Mouse (Mus musculus): ENCODE results near the gene Olfr642. TPM values are rescaled to one million over a fixed set of nuclear protein-coding genes. Genes with fewer than 3 reads are reported as not detected.

The Olfr642 gene
- polyA plus RNA-seq, 1 experiment from 2014 or later: not detected

DNA sequence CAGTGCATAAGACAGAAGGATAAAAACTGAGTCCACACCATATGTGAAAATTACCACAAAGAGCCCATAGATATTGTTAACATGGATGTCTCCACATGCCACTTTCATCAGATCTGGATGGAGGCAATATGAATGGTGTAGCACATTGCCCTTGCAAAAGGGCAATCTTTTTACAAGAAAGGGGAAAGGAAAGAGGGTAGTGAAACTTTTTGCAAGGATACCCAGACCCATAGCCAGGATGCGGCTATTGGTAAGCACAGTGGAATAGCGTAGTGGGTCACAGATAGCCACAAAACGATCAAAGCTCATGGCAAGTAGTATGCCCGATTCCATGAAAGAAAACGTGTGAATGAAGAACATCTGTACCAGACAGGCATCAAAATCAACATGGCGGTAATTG is 30.8 kb downstream of the Olfr642 start:
- Histone ChIP-seq H3K36me3 (ENCODE audit: control insufficient read depth, insufficient read depth) (no peaks in the 10 kb centered on the region), H3K4me2 (ENCODE audit: low read depth, low read length) (no peak overlapping the region), H3K4me1 (ENCODE audit: control insufficient read depth, low read depth, low read length) (no peaks in the 10 kb centered on the region), H3K9ac (ENCODE audit: low read depth, low read length) (no peak overlapping the region), H3K9me3 (replicated peaks; ENCODE audit: control insufficient read depth, low read length) (no peaks in the 10 kb centered on the region), H3K27ac (ENCODE audit: low read length) (no peak overlapping the region), H3K27me3 (ENCODE audit: control insufficient read depth, insufficient read depth, low read depth, low read length) (no peaks in the 10 kb centered on the region), H3K4me3 (ENCODE audit: low read depth, low read length) (no peak overlapping the region)
- WGBS (ENCODE audit: insufficient replicate concordance): 68% methylated on average over 6 of the region's 6 CpGs
- ATAC-seq (ENCODE audit: low read depth): no peak

DNA sequence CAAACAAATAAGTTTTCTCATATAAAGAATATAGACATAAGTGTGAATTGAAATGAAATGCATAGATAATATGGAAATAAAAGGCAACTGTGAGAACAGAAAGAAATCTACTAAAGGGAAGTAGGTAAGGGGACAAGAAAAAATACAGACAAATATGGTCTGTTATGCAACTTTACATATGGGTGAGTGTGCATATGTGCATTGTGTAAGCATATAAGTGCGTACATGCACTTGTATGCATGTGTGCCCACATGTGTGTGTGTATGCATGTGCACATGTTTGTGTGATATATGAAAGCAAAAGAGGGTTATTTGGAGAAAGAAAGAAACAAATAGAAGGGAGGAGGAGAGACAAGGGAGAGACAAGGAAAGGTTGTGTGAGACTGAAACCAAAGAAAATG is 33.5 kb downstream of the Olfr642 start:
- Histone ChIP-seq H3K27ac (ENCODE audit: low read length) (no peak overlapping the region), H3K9ac (ENCODE audit: low read depth, low read length) (no peak overlapping the region), H3K27me3 (ENCODE audit: control insufficient read depth, insufficient read depth, low read depth, low read length) (no peaks in the 10 kb centered on the region), H3K4me2 (ENCODE audit: low read depth, low read length) (no peak overlapping the region), H3K36me3 (ENCODE audit: control insufficient read depth, insufficient read depth) (no peaks in the 10 kb centered on the region), H3K9me3 (replicated peaks; ENCODE audit: control insufficient read depth, low read length) (no peaks in the 10 kb centered on the region), H3K4me3 (ENCODE audit: low read depth, low read length) (no peak overlapping the region), H3K4me1 (ENCODE audit: control insufficient read depth, low read depth, low read length) (no peaks in the 10 kb centered on the region)
- ATAC-seq (ENCODE audit: low read depth): no peak
- WGBS (ENCODE audit: insufficient replicate concordance): 75% methylated on average over 1 of the region's 1 CpGs

DNA sequence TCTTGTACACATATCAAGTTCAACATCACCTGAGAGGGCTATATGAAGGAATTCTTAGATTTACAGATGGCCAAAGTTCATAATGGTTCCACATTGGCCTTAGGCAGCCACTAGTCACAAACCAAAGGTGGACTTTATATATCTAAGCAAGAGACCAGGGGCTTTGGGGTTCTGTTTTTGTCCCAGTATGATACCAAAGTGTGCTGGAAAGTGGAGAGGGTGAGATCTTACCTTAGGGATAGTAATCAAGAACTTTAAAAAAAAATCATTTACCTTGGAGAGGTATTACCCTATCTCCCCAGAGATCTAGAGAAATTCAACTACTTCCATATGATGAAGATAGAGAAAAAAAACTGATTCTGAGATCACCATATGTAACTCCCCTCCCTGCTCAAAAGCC is 35.3 kb downstream of the Olfr642 start, which contains the start of gene Olfr639:
TSS of gene Olfr639 (minus strand) at position 101 of the 400 bp plus-strand sequence.
- Histone ChIP-seq H3K27me3 (ENCODE audit: control insufficient read depth, insufficient read depth, low read depth, low read length) (no peaks in the 10 kb centered on the region), H3K4me1 (ENCODE audit: control insufficient read depth, low read depth, low read length) (no peaks in the 10 kb centered on the region), H3K4me3 (ENCODE audit: low read depth, low read length) (no peak within 1 kb of the TSS), H3K9me3 (replicated peaks; ENCODE audit: control insufficient read depth, low read length) (no peaks in the 10 kb centered on the region), H3K9ac (ENCODE audit: low read depth, low read length) (no peak within 1 kb of the TSS), H3K27ac (ENCODE audit: low read length) (no peak within 1 kb of the TSS), H3K4me2 (ENCODE audit: low read depth, low read length) (no peak within 1 kb of the TSS), H3K36me3 (ENCODE audit: control insufficient read depth, insufficient read depth) (no peaks in the 10 kb centered on the region)
- no peak for ATAC-seq (ENCODE audit: low read depth)

DNA sequence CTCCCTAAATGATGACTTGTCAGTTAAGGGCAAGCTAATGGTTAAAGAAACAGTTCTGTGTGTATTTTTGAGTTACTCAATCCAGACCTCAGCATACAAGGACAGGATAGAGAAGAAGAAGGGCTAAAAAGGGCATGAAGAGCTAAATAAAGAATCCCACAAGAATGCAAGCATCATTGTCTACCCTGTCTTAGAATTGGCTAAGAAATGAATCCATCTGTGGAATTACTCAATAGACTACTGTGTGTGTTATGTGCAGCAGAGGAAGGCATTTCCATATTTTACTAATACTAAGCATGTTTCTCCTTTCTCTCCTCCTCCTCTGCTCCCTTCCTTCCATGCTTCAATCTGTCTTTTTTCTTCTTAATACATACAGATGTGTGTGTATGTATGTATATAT is 53.3 kb downstream of the Olfr642 start:
- ATAC-seq (ENCODE audit: low read depth): no peak
- H3K27me3 ChIP-seq (ENCODE audit: control insufficient read depth, insufficient read depth, low read depth, low read length): no peaks in the 10 kb centered on the region

DNA sequence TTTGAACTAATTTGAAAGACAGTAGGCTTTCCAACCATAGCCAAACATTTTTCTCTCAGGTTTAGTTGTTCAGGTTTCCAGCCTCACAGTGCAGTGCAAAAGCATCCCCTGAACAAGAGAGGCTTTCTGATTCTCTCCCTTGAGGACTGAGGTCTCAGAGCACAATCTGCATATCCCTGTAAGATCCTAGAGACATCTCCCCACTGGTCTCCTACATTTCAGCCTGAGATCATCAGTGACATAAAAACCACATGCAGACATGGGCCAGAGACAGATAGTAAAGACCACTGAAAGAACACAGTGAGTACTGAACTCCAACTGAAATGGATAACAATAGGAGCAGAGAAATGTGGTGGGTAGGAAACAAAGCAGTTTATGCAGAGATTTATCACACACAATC is 54.0 kb downstream of the Olfr642 start, which contains the start of gene Olfr638:
TSS of gene Olfr638 (plus strand) at position 301 of the 400 bp plus-strand sequence.
- Histone ChIP-seq H3K4me2 (ENCODE audit: low read depth, low read length) (no peak within 1 kb of the TSS), H3K27me3 (ENCODE audit: control insufficient read depth, insufficient read depth, low read depth, low read length) (no peaks in the 10 kb centered on the region), H3K4me1 (ENCODE audit: control insufficient read depth, low read depth, low read length) (no peaks in the 10 kb centered on the region), H3K36me3 (ENCODE audit: control insufficient read depth, insufficient read depth) (no peaks in the 10 kb centered on the region), H3K9me3 (replicated peaks; ENCODE audit: control insufficient read depth, low read length) (no peaks in the 10 kb centered on the region), H3K4me3 (ENCODE audit: low read depth, low read length) (no peak within 1 kb of the TSS), H3K27ac (ENCODE audit: low read length) (no peak within 1 kb of the TSS), H3K9ac (ENCODE audit: low read depth, low read length) (no peak within 1 kb of the TSS)
- ATAC-seq (ENCODE audit: low read depth): no peak

More for the DNA sequence above, 53.3 kb downstream of the Olfr642 start:
- no peaks in the 10 kb centered on the region for H3K4me1 ChIP-seq (ENCODE audit: control insufficient read depth, low read depth, low read length)
- no peak overlapping the region for H3K4me2 ChIP-seq (ENCODE audit: low read depth, low read length)
- H3K27ac ChIP-seq (ENCODE audit: low read length): no peak overlapping the region
- no peaks in the 10 kb centered on the region for H3K36me3 ChIP-seq (ENCODE audit: control insufficient read depth, insufficient read depth)
- H3K9me3 ChIP-seq (replicated peaks; ENCODE audit: control insufficient read depth, low read length): no peaks in the 10 kb centered on the region
- no peak overlapping the region for H3K9ac ChIP-seq (ENCODE audit: low read depth, low read length)
- no peak overlapping the region for H3K4me3 ChIP-seq (ENCODE audit: low read depth, low read length)

Other genes starting within 250 kb of the Olfr642 start
- gene Hbb-bt, start 238.7 kb downstream of the Olfr642 start, polyA plus RNA-seq (2015; fragmentation: Nextera tagmentation; extraction: Ambion mirVana): 43,947 and 47,652 TPM in 2 replicates
- 113,562 and 115,549 TPM in 2 replicates for gene Hbb-bs, start 224.6 kb downstream of the Olfr642 start, polyA plus RNA-seq (2015; fragmentation: Nextera tagmentation; extraction: Ambion mirVana)
- gene Hbb-bh2, start 212.1 kb downstream of the Olfr642 start, polyA plus RNA-seq (2015; fragmentation: Nextera tagmentation; extraction: Ambion mirVana): 0.22 TPM in 1 of 2 replicates, not detected in the other
- 24.9 and 31.8 TPM in 2 replicates for gene Hbb-bh1, start 209.5 kb downstream of the Olfr642 start, polyA plus RNA-seq (2015; fragmentation: Nextera tagmentation; extraction: Ambion mirVana)
- 114 and 115 TPM in 2 replicates for gene Hbb-y, start 199.4 kb downstream of the Olfr642 start, polyA plus RNA-seq (2015; fragmentation: Nextera tagmentation; extraction: Ambion mirVana)
- gene Olfr66, start 166.4 kb downstream of the Olfr642 start, polyA plus RNA-seq (2015; fragmentation: Nextera tagmentation; extraction: Ambion mirVana): not detected in 2 replicates
- not detected in 2 replicates for gene Olfr64, start 158.2 kb downstream of the Olfr642 start, polyA plus RNA-seq (2015; fragmentation: Nextera tagmentation; extraction: Ambion mirVana)
- gene Olfr65, start 149.2 kb downstream of the Olfr642 start, polyA plus RNA-seq (2015; fragmentation: Nextera tagmentation; extraction: Ambion mirVana): not detected in 2 replicates
- 0.13 TPM in 1 of 2 replicates, not detected in the other for gene Olfr631, start 123.8 kb downstream of the Olfr642 start, polyA plus RNA-seq (2015; fragmentation: Nextera tagmentation; extraction: Ambion mirVana)
- gene Olfr632, start 118.3 kb downstream of the Olfr642 start, polyA plus RNA-seq (2015; fragmentation: Nextera tagmentation; extraction: Ambion mirVana): 0.18 and 0.29 TPM in 2 replicates
- gene Olfr633, start 108.2 kb downstream of the Olfr642 start, polyA plus RNA-seq (2015; fragmentation: Nextera tagmentation; extraction: Ambion mirVana): not detected in 2 replicates
- gene Olfr635, start 81.5 kb downstream of the Olfr642 start, polyA plus RNA-seq (2015; fragmentation: Nextera tagmentation; extraction: Ambion mirVana): not detected in 2 replicates
- not detected in 2 replicates for gene Olfr638, start 53.9 kb downstream of the Olfr642 start, polyA plus RNA-seq (2015; fragmentation: Nextera tagmentation; extraction: Ambion mirVana)
- gene Olfr639, start 35.4 kb downstream of the Olfr642 start, polyA plus RNA-seq (2015; fragmentation: Nextera tagmentation; extraction: Ambion mirVana): not detected in 2 replicates
- gene Olfr640, start 27.1 kb downstream of the Olfr642 start, polyA plus RNA-seq (2015; fragmentation: Nextera tagmentation; extraction: Ambion mirVana): not detected in 2 replicates
- not detected in 2 replicates for gene Olfr641, start 17.2 kb downstream of the Olfr642 start, polyA plus RNA-seq (2015; fragmentation: Nextera tagmentation; extraction: Ambion mirVana)
- not detected in 2 replicates for gene 4930516K23Rik, start 8.8 kb upstream of the Olfr642 start, polyA plus RNA-seq (2015; fragmentation: Nextera tagmentation; extraction: Ambion mirVana)
- gene Olfr644, start 19.2 kb upstream of the Olfr642 start, polyA plus RNA-seq (2015; fragmentation: Nextera tagmentation; extraction: Ambion mirVana): not detected in 2 replicates
- not detected in 2 replicates for gene Olfr645, start 32.8 kb upstream of the Olfr642 start, polyA plus RNA-seq (2015; fragmentation: Nextera tagmentation; extraction: Ambion mirVana)
- gene Olfr646, start 52.2 kb upstream of the Olfr642 start, polyA plus RNA-seq (2015; fragmentation: Nextera tagmentation; extraction: Ambion mirVana): not detected in 2 replicates
- gene Ubqln5, start 77.2 kb upstream of the Olfr642 start, polyA plus RNA-seq (2015; fragmentation: Nextera tagmentation; extraction: Ambion mirVana): not detected in 2 replicates
- not detected in 2 replicates for gene Olfr643, start 84.7 kb upstream of the Olfr642 start, polyA plus RNA-seq (2015; fragmentation: Nextera tagmentation; extraction: Ambion mirVana)
- not detected in 2 replicates for gene Ubqln3, start 90.6 kb upstream of the Olfr642 start, polyA plus RNA-seq (2015; fragmentation: Nextera tagmentation; extraction: Ambion mirVana)
- not detected in 2 replicates for gene Ubqlnl, start 97.9 kb upstream of the Olfr642 start, polyA plus RNA-seq (2015; fragmentation: Nextera tagmentation; extraction: Ambion mirVana)
- gene Olfm5, start 112.2 kb upstream of the Olfr642 start, polyA plus RNA-seq (2015; fragmentation: Nextera tagmentation; extraction: Ambion mirVana): not detected in 2 replicates
- 0.04 and 0.05 TPM in 2 replicates for gene Olfr648, start 130.7 kb upstream of the Olfr642 start, polyA plus RNA-seq (2015; fragmentation: Nextera tagmentation; extraction: Ambion mirVana)
- not detected in 2 replicates for gene Olfr649, start 143.3 kb upstream of the Olfr642 start, polyA plus RNA-seq (2015; fragmentation: Nextera tagmentation; extraction: Ambion mirVana)
- gene Trim6, start 166.1 kb upstream of the Olfr642 start, polyA plus RNA-seq (2015; fragmentation: Nextera tagmentation; extraction: Ambion mirVana): 0.22 and 0.37 TPM in 2 replicates
- gene Trim34a, start 191.8 kb upstream of the Olfr642 start, polyA plus RNA-seq (2015; fragmentation: Nextera tagmentation; extraction: Ambion mirVana): 1.3 and 1.4 TPM in 2 replicates
- 0.33 and 0.43 TPM in 2 replicates for gene Trim5, start 235.4 kb upstream of the Olfr642 start, polyA plus RNA-seq (2015; fragmentation: Nextera tagmentation; extraction: Ambion mirVana)